Mouse (Mus musculus): ENCODE measurements around the gene Layn. TPM values are rescaled to one million over a fixed set of nuclear protein-coding genes. Genes with fewer than 3 reads are reported as not detected.
A peak's percentile ranks its signal among the peaks of the same experiment; 100 is the strongest.

The Layn gene
- polyA plus RNA-seq, 1 experiment from 2014 or later = 6.3 TPM

- H3K4me1 ChIP-seq (ENCODE audit: control insufficient read depth, insufficient read depth, low read length) = peaks cover 6% of the 10 kb centered on the region; the same call in 1 of the 2 replicates
- H3K27me3 ChIP-seq (ENCODE audit: control insufficient read depth, insufficient read depth, low read length) = no peaks in the 10 kb centered on the region
- no peak overlapping the region for H3K27ac ChIP-seq (ENCODE audit: low read length)
- 0 out of 2 replicates have a peak overlapping the region, but pooled peaks have one; percentile 83 for H3K9ac ChIP-seq (replicated peaks; ENCODE audit: low read depth, low read length)
- H3K36me3 ChIP-seq (ENCODE audit: control insufficient read depth, insufficient read depth, low read length) = no peaks in the 10 kb centered on the region
- peak overlapping the region; percentile 74 for H3K4me2 ChIP-seq (replicated peaks; ENCODE audit: low read depth, low read length)
- peak overlapping the region; percentile 87 for H3K4me3 ChIP-seq (ENCODE audit: low read depth, low read length)
- no peak for ATAC-seq (ENCODE audit: insufficient number of reproducible peaks, insufficient read depth, low FRiP score, low read depth)
- H3K9me3 ChIP-seq (ENCODE audit: control insufficient read depth, low read depth, low read length) = no peaks in the 10 kb centered on the region
- 11% methylated on average over 10 of the region's 10 CpGs for WGBS
Observed at GRCm38 (mm10) chr9:51007726-51008067, 69.2 kb downstream of the Layn start.

GRCm38 (mm10) chr9:51006846-51007245 lies 70.0 kb downstream of the Layn start:
- H3K9ac ChIP-seq (replicated peaks; ENCODE audit: low read depth, low read length) = no peak overlapping the region
- no peaks in the 10 kb centered on the region for H3K36me3 ChIP-seq (ENCODE audit: control insufficient read depth, insufficient read depth, low read length)
- no peak overlapping the region for H3K4me3 ChIP-seq (ENCODE audit: low read depth, low read length)
- no peak overlapping the region for H3K27ac ChIP-seq (ENCODE audit: low read length)
- H3K9me3 ChIP-seq (ENCODE audit: control insufficient read depth, low read depth, low read length) = no peaks in the 10 kb centered on the region
- peaks cover 6% of the 10 kb centered on the region; the same call in 1 of the 2 replicates for H3K4me1 ChIP-seq (ENCODE audit: control insufficient read depth, insufficient read depth, low read length)
- 10% methylated on average over 4 of the region's 4 CpGs for whole genome bisulfite sequencing
- no peak for ATAC-seq (ENCODE audit: insufficient number of reproducible peaks, insufficient read depth, low FRiP score, low read depth)
- no peak overlapping the region for H3K4me2 ChIP-seq (replicated peaks; ENCODE audit: low read depth, low read length)
- no peaks in the 10 kb centered on the region for H3K27me3 ChIP-seq (ENCODE audit: control insufficient read depth, insufficient read depth, low read length)

MicroRNAs encoded within 50 kb of the gene (microRNA counts, 519-probe panel; counts per million panel counts)
- microRNA mmu-miR-34b-3p (2,070 counts per million, percentile 26 among the panel's probes with 10 or more counts), microRNA mmu-miR-34b-5p (2,176 counts per million, percentile 28 among the panel's probes with 10 or more counts), microRNA mmu-miR-34c (4,263 counts per million, percentile 85 among the panel's probes with 10 or more counts)

Small RNA genes lying within 50 kb of the gene (microRNA-seq; reads per million reads assigned to microRNA genes)
- gene Mir34b (22.1 reads per million, percentile 28 among the genes with 10 or more reads in this experiment), gene Mir34c (495 reads per million, percentile 64 among the genes with 10 or more reads in this experiment)

Other genes with a start within 250 kb of the Layn start
- 73.1 and 77.7 TPM in 2 replicates for gene Ppp2r1b, start 231.8 kb downstream of the Layn start, polyA plus RNA-seq (2014; fragmentation: Nextera tagmentation; extraction: Ambion mirVana)
- 24.2 and 27.2 TPM in 2 replicates for gene Sik2, start 68.0 kb downstream of the Layn start, polyA plus RNA-seq (2014; fragmentation: Nextera tagmentation; extraction: Ambion mirVana)
- gene Btg4, start 16.2 kb downstream of the Layn start, polyA plus RNA-seq (2014; fragmentation: Nextera tagmentation; extraction: Ambion mirVana) = not detected in 2 replicates
- gene 4833427G06Rik, start 25.0 kb upstream of the Layn start, polyA plus RNA-seq (2014; fragmentation: Nextera tagmentation; extraction: Ambion mirVana) = not detected in 2 replicates
- gene Gm32742, start 88.4 kb upstream of the Layn start, polyA plus RNA-seq (2014; fragmentation: Nextera tagmentation; extraction: Ambion mirVana) = 0.06 and 0.10 TPM in 2 replicates
- gene Pou2af1, start 136.6 kb upstream of the Layn start, polyA plus RNA-seq (2014; fragmentation: Nextera tagmentation; extraction: Ambion mirVana) = 0.13 TPM in 1 of 2 replicates, not detected in the other
- gene Colca2, start 201.5 kb upstream of the Layn start, polyA plus RNA-seq (2014; fragmentation: Nextera tagmentation; extraction: Ambion mirVana) = 7.3 and 8.3 TPM in 2 replicates